Mouse (Mus musculus) CH12.LX (cell line): ENCODE data around the gene Ppfia3. TPM values are rescaled to one million over a fixed set of nuclear protein-coding genes. Genes with fewer than 3 reads are reported as not detected.

ENCODE experiments used
- DNase-seq: peaks from one replicate; pipeline ENCODE4 v3.0.0-alpha.2; 2013; ENCODE audit errors: extremely low read depth
- H3K27ac ChIP-seq: 2 replicates; pipeline ENCODE4 v1.5.1; 2012; ENCODE audit warnings: low read depth, mild to moderate bottlenecking, control low read depth, moderate library complexity; ENCODE audit not compliant: insufficient read depth
- H3K27me3 ChIP-seq: replicated peaks from 2 replicates; pipeline ENCODE3; 2012; ENCODE audit warnings: inconsistent platforms
- H3K36me3 ChIP-seq, 2 experiments: replicated peaks in 1 of 2; 2 replicates each; pipeline versions ENCODE3 to v1.6.1; 2012; ENCODE audit warnings: inconsistent platforms in 1 of 2, low read length in 1 of 2, mild to moderate bottlenecking in 1 of 2, mixed read lengths in 1 of 2, moderate library complexity in 1 of 2; ENCODE audit not compliant: control insufficient read depth in 1 of 2, insufficient read depth in 1 of 2
- H3K4me1 ChIP-seq, 2 experiments: 2 replicates each; pipeline ENCODE4 v1.6.1; 2012; ENCODE audit warnings: inconsistent platforms in 1 of 2, moderate library complexity in 1 of 2; ENCODE audit not compliant: insufficient read depth in 2 of 2, control insufficient read depth in 1 of 2
- H3K4me2 ChIP-seq: 2 replicates; pipeline ENCODE4 v1.6.1; 2012; ENCODE audit warnings: low read depth, mild to moderate bottlenecking, control low read depth; ENCODE audit not compliant: poor library complexity, insufficient read depth, severe bottlenecking
- H3K4me3 ChIP-seq, 3 experiments: fragments of 150-350 bp in 1 of 3; sonication (generic) in 1 of 3; replicated peaks in 1 of 3; 2 replicates each; pipeline versions ENCODE3 to v1.5.1; 2011 to 2012; ENCODE audit warnings: low read depth in 2 of 3, low read length in 2 of 3, mild to moderate bottlenecking in 2 of 3, moderate library complexity in 2 of 3, control low read depth in 1 of 3, improper control_type of control experiment in 1 of 3, inconsistent platforms in 1 of 3, mixed read lengths in 1 of 3; ENCODE audit not compliant: poor library complexity in 1 of 3
- H3K79me2 ChIP-seq: replicated peaks from 2 replicates; pipeline ENCODE4 v1.6.1; 2012; ENCODE audit warnings: mild to moderate bottlenecking, moderate library complexity; ENCODE audit not compliant: control insufficient read depth, poor library complexity, insufficient read depth, severe bottlenecking; ENCODE audit errors: extremely low read depth
- H3K9ac ChIP-seq: 2 replicates; pipeline ENCODE4 v1.6.1; 2012; ENCODE audit warnings: low read depth, mild to moderate bottlenecking, control low read depth, moderate library complexity; ENCODE audit not compliant: insufficient read depth
- H3K9me3 ChIP-seq: replicated peaks from 2 replicates; pipeline ENCODE3; 2012; ENCODE audit warnings: low read length, inconsistent platforms, mixed read lengths
- CHD1 ChIP-seq: IDR thresholded peaks from 2 replicates; pipeline ENCODE4 v1.6.1; 2012; ENCODE audit warnings: low read depth, low read length, improper control_type of control experiment, inconsistent platforms
- CHD2 ChIP-seq: IDR thresholded peaks from 2 replicates; pipeline ENCODE4 v1.6.1; 2011; ENCODE audit warnings: low read length, improper control_type of control experiment
- ELF1 ChIP-seq: IDR thresholded peaks from 2 replicates; pipeline ENCODE4 v1.6.1; 2014; ENCODE audit warnings: low read depth, mild to moderate bottlenecking, inconsistent platforms, low read length, improper control_type of control experiment
- EP300 ChIP-seq: IDR thresholded peaks from 2 replicates; pipeline ENCODE4 v1.6.1; 2011; ENCODE audit warnings: low read length, improper control_type of control experiment
- ETS1 ChIP-seq: conservative IDR thresholded peaks from 2 replicates; pipeline ENCODE4 v1.6.1; 2012; ENCODE audit warnings: low read depth, mild to moderate bottlenecking, inconsistent platforms, low read length, improper control_type of control experiment, moderate library complexity
- IRF4 ChIP-seq: IDR thresholded peaks from 2 replicates; pipeline ENCODE4 v1.6.1; 2014; ENCODE audit warnings: low read depth, mild to moderate bottlenecking, inconsistent platforms, low read length, improper control_type of control experiment
- JUN ChIP-seq: IDR thresholded peaks from 2 replicates; pipeline ENCODE4 v1.6.1; 2011; ENCODE audit warnings: low read depth, mild to moderate bottlenecking, low read length, improper control_type of control experiment, moderate library complexity; ENCODE audit not compliant: insufficient read depth
- KAT2A ChIP-seq: IDR thresholded peaks from 2 replicates; pipeline ENCODE4 v1.6.1; 2012; ENCODE audit warnings: low read length, improper control_type of control experiment, inconsistent platforms; ENCODE audit not compliant: insufficient replicate concordance
- MAX ChIP-seq: IDR thresholded peaks from 2 replicates; pipeline ENCODE4 v1.6.1; 2011; ENCODE audit warnings: low read length, improper control_type of control experiment
- MAZ ChIP-seq: IDR thresholded peaks from 2 replicates; pipeline ENCODE4 v1.6.1; 2012; ENCODE audit warnings: low read depth, mild to moderate bottlenecking, inconsistent platforms, low read length, improper control_type of control experiment, moderate library complexity
- MYC ChIP-seq: IDR thresholded peaks from 2 replicates; pipeline ENCODE4 v1.6.1; 2011; ENCODE audit warnings: low read depth, mild to moderate bottlenecking, improper control_type of control experiment, low read length
- PAX5 ChIP-seq: IDR thresholded peaks from 2 replicates; pipeline ENCODE4 v1.6.1; 2012; ENCODE audit warnings: low read length, inconsistent platforms, mixed read lengths
- RAD21 ChIP-seq: IDR thresholded peaks from 2 replicates; pipeline ENCODE4 v1.6.1; 2011; ENCODE audit warnings: low read depth, mild to moderate bottlenecking, low read length, improper control_type of control experiment, moderate library complexity
- RCOR1 ChIP-seq: conservative IDR thresholded peaks from 2 replicates; pipeline ENCODE4 v1.6.1; 2012; ENCODE audit warnings: low read depth, mild to moderate bottlenecking, inconsistent platforms, low read length, improper control_type of control experiment
- SIN3A ChIP-seq: IDR thresholded peaks from 2 replicates; pipeline ENCODE4 v1.6.1; 2012; ENCODE audit warnings: low read length, improper control_type of control experiment, inconsistent platforms
- ZMIZ1 ChIP-seq: IDR thresholded peaks from 2 replicates; pipeline ENCODE4 v1.6.1; 2012; ENCODE audit warnings: low read depth, mild to moderate bottlenecking, inconsistent platforms, low read length, improper control_type of control experiment
- ZNF384 ChIP-seq: IDR thresholded peaks from 2 replicates; pipeline ENCODE4 v1.6.1; 2012; ENCODE audit warnings: low read depth, low read length, improper control_type of control experiment, inconsistent platforms
- dilution Hi-C: fragments of 300-500 bp; cut with MboI; formaldehyde crosslinking; loops from 2 replicates; pipeline ENCODE4 v1.14.3; 2020; ENCODE audit warnings: low sequenced_read_pairs; ENCODE audit not compliant: extremely low pct_unique_long_range_greater_than_20kb, extremely low pct_ligation_motif_present
- in situ Hi-C: fragments of 300-500 bp; cut with MboI; formaldehyde crosslinking; loops from 3 replicates; pipeline ENCODE4 v1.14.3; 2019; ENCODE audit warnings: low sequenced_read_pairs, low pct_ligation_motif_present, low pct_unique_long_range_greater_than_20kb, mixed read lengths
- polyA plus RNA-seq: library from polyadenylated mRNA; unstranded; fragments of >175 nt; gene quantifications from 2 replicates; pipeline ENCODE4 v1.2.1, GENCODE M21; 2012; ENCODE audit warnings: low read depth; ENCODE audit not compliant: insufficient read length
- total RNA-seq, 2 experiments: library from RNA; depleted of rRNA; stranded (reverse); fragments of 300-350 nt in 1 of 2; fragments of >200 nt in 1 of 2; gene quantifications; 2 replicates each; pipeline ENCODE4 v1.2.3; 2012 to 2014

Gene Ppfia3
- total and polyA plus RNA-seq, 3 experiments: 0.21 to 1.9 (median 0.61) TPM

DNA sequence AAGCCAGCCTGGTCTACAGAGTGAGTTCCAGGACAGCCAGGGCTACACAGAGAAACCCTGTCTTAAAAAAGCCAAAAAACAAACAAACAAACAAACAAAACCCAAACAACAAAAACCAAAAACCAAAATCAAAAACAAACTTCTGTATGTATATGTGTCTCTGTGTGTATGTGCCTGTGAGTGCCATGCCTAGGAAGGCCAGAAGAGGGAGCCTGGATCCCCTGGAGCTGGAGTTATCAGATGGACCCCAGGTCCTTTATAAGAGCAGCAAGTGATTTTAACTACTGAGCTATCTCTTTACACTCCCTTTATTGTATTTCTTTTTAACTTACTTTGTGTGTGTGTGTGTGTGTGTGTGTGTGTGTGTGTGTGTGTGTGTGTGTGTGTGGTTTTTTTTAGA is 41.0 kb downstream of the Ppfia3 start:
- peaks cover 14% of the 10 kb centered on the region for H3K27me3 ChIP-seq
- H3K4me1 ChIP-seq: no peaks in the 10 kb centered on the region
- no peaks in the 10 kb centered on the region for H3K79me2 ChIP-seq
- no peak overlapping the region for H3K4me2 ChIP-seq
- H3K36me3 ChIP-seq: peaks cover 0 to 9% of the 10 kb centered on the region in 2 experiments
- TF ChIP-seq RAD21 (no peak), MAX (no peak), ZNF384 (no peak)
- TF ChIP-seq, all 38 proteins: peak for 0
- DNase-seq: no peak
- Histone ChIP-seq H3K27ac (no peak overlapping the region), H3K4me3 (no peak overlapping the region), H3K9ac (no peak overlapping the region), H3K9me3 (peaks cover 17% of the 10 kb centered on the region)
- dilution Hi-C loops (no loop called here), in situ Hi-C loops (no loop called here)

DNA sequence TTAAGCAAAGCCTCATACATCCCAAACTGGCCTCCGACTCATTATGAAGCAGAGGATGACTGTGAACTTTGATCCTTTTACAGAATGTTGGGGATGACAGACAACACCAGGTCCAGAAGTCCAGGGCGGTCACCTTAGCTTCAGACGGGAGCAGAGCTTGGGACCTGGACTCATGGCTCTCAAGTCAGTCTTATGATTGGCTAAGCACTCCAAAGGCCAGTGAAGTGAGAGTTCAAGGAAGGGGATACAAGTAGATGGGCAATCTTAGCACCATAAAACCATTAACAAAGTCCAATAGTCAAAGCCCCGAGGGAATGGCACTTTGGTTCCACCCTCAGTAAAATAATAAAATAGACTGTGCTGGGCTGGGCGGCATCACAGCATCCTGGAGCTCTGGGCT is 43.8 kb downstream of the Ppfia3 start:
- H3K79me2 ChIP-seq: no peaks in the 10 kb centered on the region
- H3K27ac ChIP-seq: no peak overlapping the region
- H3K4me1 ChIP-seq: no peaks in the 10 kb centered on the region
- H3K4me2 ChIP-seq: no peak overlapping the region
- no peak overlapping the region for H3K4me3 ChIP-seq
- no peak overlapping the region for H3K9ac ChIP-seq
- peaks cover 0 to 19% of the 10 kb centered on the region in 2 experiments for H3K36me3 ChIP-seq
- in situ Hi-C loops (no loop called here), dilution Hi-C loops (no loop called here)
- peaks cover 17% of the 10 kb centered on the region for H3K9me3 ChIP-seq
- TF ChIP-seq RCOR1 (no peak), JUN (no peak), ZMIZ1 (no peak), CHD2 (no peak), EP300 (no peak), ETS1 (no peak), RAD21 (no peak), PAX5 (no peak), ELF1 (no peak), MAZ (no peak), SIN3A (no peak), KAT2A (no peak), CHD1 (no peak), MYC (no peak), IRF4 (no peak)
- no peak for DNase-seq
- H3K27me3 ChIP-seq: peaks cover 4% of the 10 kb centered on the region
